Mouse (Mus musculus) heart, embryonic 15.5 days (tissue): ENCODE measurements around the gene Mthfd1l. TPM values are rescaled to one million over a fixed set of nuclear protein-coding genes. Genes with fewer than 3 reads are reported as not detected.

Experiments
- ATAC-seq: fragments of 200-750 bp; cut with Nextera tagmentation; replicated peaks from 2 replicates; pipeline ENCODE4 v1.8.0; 2017; ENCODE audit warnings: low read depth, moderate TSS enrichment; ENCODE audit not compliant: insufficient number of reproducible peaks, insufficient read depth, low FRiP score
- H3K27ac ChIP-seq: fragments of 300-500 bp; sonication (generic); 2 replicates; pipeline ENCODE4 v1.5.1; 2015; ENCODE audit warnings: mild to moderate bottlenecking, inconsistent platforms
- H3K27me3 ChIP-seq: fragments of 300-500 bp; sonication (generic); 2 replicates; pipeline ENCODE4 v1.6.1; 2015; ENCODE audit warnings: inconsistent platforms
- H3K36me3 ChIP-seq: fragments of 300-500 bp; sonication (generic); 2 replicates; pipeline ENCODE4 v1.6.1; 2015; ENCODE audit warnings: mild to moderate bottlenecking, inconsistent platforms
- H3K4me1 ChIP-seq: fragments of 300-500 bp; sonication (generic); replicated peaks from 2 replicates; pipeline ENCODE4 v1.6.1; 2015; ENCODE audit warnings: inconsistent platforms
- H3K4me2 ChIP-seq: fragments of 300-500 bp; sonication (generic); 2 replicates; pipeline ENCODE4 v1.6.1; 2015; ENCODE audit warnings: inconsistent platforms, mild to moderate bottlenecking, moderate library complexity
- H3K4me3 ChIP-seq: fragments of 300-500 bp; sonication (generic); 2 replicates; pipeline ENCODE4 v1.5.1; 2015; ENCODE audit warnings: mild to moderate bottlenecking, inconsistent platforms
- H3K9ac ChIP-seq: fragments of 300-500 bp; sonication (generic); 2 replicates; pipeline ENCODE4 v1.6.1; 2015; ENCODE audit warnings: mild to moderate bottlenecking, inconsistent platforms
- H3K9me3 ChIP-seq: fragments of 300-500 bp; sonication (generic); replicated peaks from 2 replicates; pipeline ENCODE4 v1.6.1; 2016; ENCODE audit warnings: inconsistent platforms
- WGBS: fragments of 180-500 bp; shearing (Covaris S2); methylation state at CpG from one replicate; pipeline ENCODE4 v1.1.7; 2015; ENCODE audit warnings: mixed read lengths; 5-methylcytosine and 5-hydroxymethylcytosine counted together
- polyA plus RNA-seq: library from polyadenylated mRNA; unstranded; fragments of >200 nt; fragmentation: Nextera tagmentation; extraction: Ambion mirVana; gene quantifications from 2 replicates; pipeline ENCODE4 v1.2.1, GENCODE M21; 2015

Mthfd1l gene
- polyA plus RNA-seq, 1 experiment from 2014 or later = 7.5 TPM

GRCm38 (mm10) chr10:3978326-3978725 lies 5.4 kb downstream of the Mthfd1l start:
- Histone ChIP-seq H3K36me3 (peaks cover 25% of the 10 kb centered on the region), H3K4me2 (no peak overlapping the region), H3K27me3 (no peaks in the 10 kb centered on the region), H3K4me3 (no peak overlapping the region), H3K9ac (no peak overlapping the region), H3K4me1 (peaks cover 6% of the 10 kb centered on the region; the same call in 1 of the 2 replicates), H3K9me3 (no peaks in the 10 kb centered on the region), H3K27ac (no peak overlapping the region)
- 53% methylated on average over 3 of the region's 3 CpGs for WGBS
- no peak for ATAC-seq

- H3K27ac ChIP-seq = no peak overlapping the region
- H3K9me3 ChIP-seq = no peaks in the 10 kb centered on the region
- 89% methylated on average over 5 of the region's 5 CpGs for WGBS
- no peak for ATAC-seq
- H3K9ac ChIP-seq = no peak overlapping the region
- H3K4me1 ChIP-seq = peaks cover 6% of the 10 kb centered on the region; the same call in 1 of the 2 replicates
- H3K4me2 ChIP-seq = no peak overlapping the region
- H3K27me3 ChIP-seq = no peaks in the 10 kb centered on the region
- peaks cover 25% of the 10 kb centered on the region for H3K36me3 ChIP-seq
- H3K4me3 ChIP-seq = no peak overlapping the region
Measured at GRCm38 (mm10) chr10:3978792-3979488, 6.0 kb downstream of the Mthfd1l start.

GRCm38 (mm10) chr10:3980231-3980630 lies 7.3 kb downstream of the Mthfd1l start:
- 81% methylated on average over 4 of the region's 4 CpGs for WGBS
- no peaks in the 10 kb centered on the region for H3K27me3 ChIP-seq
- H3K9ac ChIP-seq = no peak overlapping the region
- no peak overlapping the region for H3K4me3 ChIP-seq
- peaks cover 26% of the 10 kb centered on the region for H3K36me3 ChIP-seq
- no peak for ATAC-seq
- H3K4me2 ChIP-seq = no peak overlapping the region
- no peaks in the 10 kb centered on the region for H3K9me3 ChIP-seq
- no peak overlapping the region for H3K27ac ChIP-seq
- peaks cover 2% of the 10 kb centered on the region; the same call in 1 of the 2 replicates for H3K4me1 ChIP-seq

DNA sequence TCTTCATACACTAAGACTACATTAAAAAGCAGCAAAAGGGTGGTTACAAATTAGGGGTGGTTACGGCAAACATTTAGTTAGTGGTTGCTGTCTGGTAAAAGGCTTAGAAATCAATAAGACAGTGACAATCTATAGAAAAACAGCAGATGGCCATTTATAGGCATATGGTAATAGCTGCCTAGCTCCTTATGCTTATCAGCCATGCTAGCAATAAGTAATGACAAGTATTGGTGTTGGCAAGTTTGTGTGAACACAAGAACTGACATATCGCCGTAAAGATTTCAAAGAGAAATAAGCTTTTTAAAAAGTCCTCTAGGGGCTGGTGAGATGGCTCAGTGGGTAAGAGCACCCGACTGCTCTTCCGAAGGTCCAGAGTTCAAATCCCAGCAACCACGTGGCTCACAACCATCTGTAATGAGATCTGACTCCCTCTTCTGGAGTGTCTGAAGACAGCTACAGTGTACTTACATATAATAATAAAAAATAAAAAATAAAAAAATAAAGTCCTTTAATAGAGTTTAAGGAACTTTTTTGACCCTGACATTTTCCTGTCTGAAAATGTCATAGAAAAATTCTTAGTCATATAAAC lies 17.5 kb downstream of the Mthfd1l start:
- no peaks in the 10 kb centered on the region for H3K27me3 ChIP-seq
- H3K4me2 ChIP-seq = no peak overlapping the region
- no peak for ATAC-seq
- H3K36me3 ChIP-seq = peaks cover 16% of the 10 kb centered on the region
- no peak overlapping the region for H3K9ac ChIP-seq
- WGBS = 91% methylated on average over 6 of the region's 6 CpGs
- H3K9me3 ChIP-seq = no peaks in the 10 kb centered on the region
- no peak overlapping the region for H3K27ac ChIP-seq
- H3K4me1 ChIP-seq = no peaks in the 10 kb centered on the region
- no peak overlapping the region for H3K4me3 ChIP-seq

DNA sequence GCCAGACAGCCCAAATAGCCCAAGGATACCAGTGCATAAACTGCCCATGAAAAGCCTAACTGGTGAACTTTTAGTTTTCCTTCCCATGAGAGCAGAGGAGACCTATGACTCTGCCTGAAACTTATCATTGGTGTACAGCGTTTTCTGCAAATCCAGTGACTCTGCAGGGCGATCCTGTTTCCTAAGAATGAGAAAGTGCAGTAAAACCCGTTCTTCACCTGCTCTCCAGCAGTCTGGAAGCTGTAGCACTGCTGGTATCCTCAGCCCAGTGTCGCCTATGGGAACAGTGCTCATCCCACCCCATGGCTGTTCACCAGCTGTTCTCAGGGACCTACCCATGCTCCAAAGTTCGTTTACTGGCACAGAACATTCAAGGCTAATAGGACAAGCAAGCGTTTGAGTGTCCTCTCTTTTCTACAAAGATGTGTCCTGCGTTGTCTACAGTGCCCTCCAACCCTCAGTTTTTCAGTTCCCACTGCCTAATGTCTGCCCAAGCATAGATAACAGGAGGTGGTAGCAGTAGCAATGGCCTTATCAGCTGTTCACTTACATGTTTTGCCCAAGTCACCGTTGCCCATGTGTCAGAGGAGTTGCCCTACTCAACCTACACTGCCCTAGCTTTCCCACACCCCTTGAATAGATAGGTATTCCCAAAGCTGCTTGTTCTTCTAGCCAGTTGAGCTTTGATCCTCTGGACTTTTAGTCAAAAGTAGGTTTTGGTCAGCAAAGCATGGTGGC lies 20.6 kb downstream of the Mthfd1l start:
- no peaks in the 10 kb centered on the region for H3K9me3 ChIP-seq
- no peak overlapping the region for H3K4me3 ChIP-seq
- H3K4me1 ChIP-seq = no peaks in the 10 kb centered on the region
- H3K27me3 ChIP-seq = no peaks in the 10 kb centered on the region
- H3K27ac ChIP-seq = no peak overlapping the region
- H3K9ac ChIP-seq = no peak overlapping the region
- H3K4me2 ChIP-seq = no peak overlapping the region
- no peak for ATAC-seq
- 74% methylated on average over 8 of the region's 8 CpGs for WGBS
- H3K36me3 ChIP-seq = peaks cover 16% of the 10 kb centered on the region

GRCm38 (mm10) chr10:3995277-3995676 lies 22.4 kb downstream of the Mthfd1l start:
- Histone ChIP-seq H3K4me2 (no peak overlapping the region), H3K27me3 (no peaks in the 10 kb centered on the region), H3K4me3 (no peak overlapping the region), H3K9me3 (no peaks in the 10 kb centered on the region), H3K4me1 (no peaks in the 10 kb centered on the region), H3K9ac (no peak overlapping the region), H3K27ac (no peak overlapping the region), H3K36me3 (peaks cover 9% of the 10 kb centered on the region)
- ATAC-seq = no peak
- WGBS = 85% methylated on average over 4 of the region's 4 CpGs

DNA sequence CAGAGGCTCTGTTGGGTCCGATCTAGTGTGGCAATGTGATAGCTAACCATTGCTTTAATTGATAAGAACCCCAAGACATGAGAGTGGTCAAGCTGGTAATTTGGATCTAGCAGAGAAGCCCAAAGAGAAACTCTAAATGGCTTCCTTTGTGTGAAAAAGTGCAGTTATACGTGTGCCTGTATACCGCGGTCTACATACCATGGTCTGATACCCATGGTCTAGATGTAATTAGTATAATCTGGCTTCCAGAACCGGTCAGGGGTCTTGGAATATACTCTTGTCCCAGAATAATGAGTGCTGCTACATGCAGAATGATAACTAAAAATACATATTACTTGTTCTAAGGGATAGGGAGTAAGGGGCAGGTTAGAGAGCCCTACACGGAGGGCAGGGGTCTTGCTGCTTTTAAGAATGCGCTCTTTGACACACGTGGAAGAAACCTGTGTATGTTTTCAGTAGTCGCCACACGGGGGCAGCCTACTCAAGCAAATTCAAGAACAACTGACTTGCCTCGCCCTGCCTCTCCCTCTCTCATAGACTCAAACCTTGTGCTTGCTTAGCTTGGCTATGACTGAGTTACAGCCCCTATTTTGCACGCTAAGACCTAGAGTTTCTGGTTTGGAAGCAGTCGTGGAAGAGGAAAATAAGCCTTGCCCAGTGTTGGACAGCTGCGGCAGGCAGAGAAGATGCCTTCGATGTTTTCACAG lies 23.4 kb downstream of the Mthfd1l start:
- 0 out of 2 replicates have a peak, but pooled peaks have one; percentile 58 for ATAC-seq
- no peak overlapping the region for H3K27ac ChIP-seq
- H3K9ac ChIP-seq = no peak overlapping the region
- 49% methylated on average over 15 of the region's 15 CpGs for WGBS
- H3K4me3 ChIP-seq = no peak overlapping the region
- H3K4me1 ChIP-seq = no peaks in the 10 kb centered on the region
- H3K4me2 ChIP-seq = no peak overlapping the region
- no peaks in the 10 kb centered on the region for H3K27me3 ChIP-seq
- H3K36me3 ChIP-seq = peaks cover 7% of the 10 kb centered on the region; the same call in 1 of the 2 replicates
- H3K9me3 ChIP-seq = no peaks in the 10 kb centered on the region

GRCm38 (mm10) chr10:3997851-3998426 lies 25.0 kb downstream of the Mthfd1l start:
- H3K9ac ChIP-seq = no peak overlapping the region
- no peak overlapping the region for H3K4me3 ChIP-seq
- H3K4me2 ChIP-seq = no peak overlapping the region
- H3K27ac ChIP-seq = no peak overlapping the region
- no peak for ATAC-seq
- WGBS = 80% methylated on average over 7 of the region's 7 CpGs
- H3K36me3 ChIP-seq = no peaks in the 10 kb centered on the region
- no peaks in the 10 kb centered on the region for H3K4me1 ChIP-seq
- H3K9me3 ChIP-seq = no peaks in the 10 kb centered on the region
- no peaks in the 10 kb centered on the region for H3K27me3 ChIP-seq

DNA sequence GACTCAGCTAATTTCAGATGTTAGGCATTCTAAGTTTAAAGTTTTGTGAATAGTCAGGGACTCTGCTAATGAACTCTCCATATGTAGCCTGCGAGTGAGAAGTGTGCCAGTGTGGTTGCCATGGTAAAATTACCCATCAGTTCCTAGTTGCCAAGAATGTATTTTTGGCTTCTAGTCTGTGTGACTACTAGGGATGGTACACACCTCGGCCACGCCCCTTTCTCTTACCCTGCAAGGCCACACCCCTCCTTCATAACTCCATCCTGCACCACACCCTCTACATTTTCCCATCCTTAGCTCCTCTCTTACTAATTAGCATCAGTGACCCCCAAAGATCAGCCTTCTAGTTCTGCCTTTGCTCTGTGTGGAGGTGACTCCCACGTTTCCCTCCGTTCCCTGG lies 29.8 kb downstream of the Mthfd1l start:
- no peak for ATAC-seq
- Histone ChIP-seq H3K27ac (no peak overlapping the region), H3K36me3 (no peaks in the 10 kb centered on the region), H3K27me3 (no peaks in the 10 kb centered on the region), H3K9me3 (no peaks in the 10 kb centered on the region), H3K4me3 (no peak overlapping the region), H3K4me1 (no peaks in the 10 kb centered on the region; the same call in 1 of the 2 replicates), H3K9ac (no peak overlapping the region), H3K4me2 (no peak overlapping the region)
- 83% methylated on average over 5 of the region's 5 CpGs for WGBS

DNA sequence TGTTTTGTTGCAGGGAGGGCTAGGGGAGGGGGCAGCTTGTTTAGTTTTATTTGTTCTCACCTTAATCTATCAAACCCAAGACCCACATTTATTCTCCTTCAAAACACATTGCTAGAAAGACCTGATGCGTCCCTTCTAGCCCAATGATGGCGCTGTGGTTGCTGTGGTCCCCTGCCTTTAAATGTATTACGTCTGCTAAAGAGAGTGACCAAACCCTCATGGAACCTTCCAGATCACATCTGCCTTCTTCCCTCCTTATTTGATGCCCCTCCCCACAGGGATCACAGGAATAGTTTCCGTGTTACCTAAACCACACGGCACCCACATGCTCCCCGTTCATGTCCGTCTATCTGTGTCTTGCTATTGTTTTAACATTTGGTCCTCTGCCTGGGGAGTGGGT lies 32.3 kb downstream of the Mthfd1l start:
- Histone ChIP-seq H3K36me3 (no peaks in the 10 kb centered on the region), H3K27me3 (no peaks in the 10 kb centered on the region), H3K27ac (no peak overlapping the region), H3K4me1 (no peaks in the 10 kb centered on the region; the same call in 1 of the 2 replicates), H3K4me3 (no peak overlapping the region), H3K4me2 (no peak overlapping the region), H3K9me3 (no peaks in the 10 kb centered on the region), H3K9ac (no peak overlapping the region)
- no peak for ATAC-seq
- 72% methylated on average over 7 of the region's 7 CpGs for WGBS
